Mouse (Mus musculus): ENCODE data around the gene Nuak1. TPM values are rescaled to one million over a fixed set of nuclear protein-coding genes. Genes with fewer than 3 reads are reported as not detected.

Gene Nuak1
- polyA plus RNA-seq, 1 experiment, result 4.0 TPM

DNA sequence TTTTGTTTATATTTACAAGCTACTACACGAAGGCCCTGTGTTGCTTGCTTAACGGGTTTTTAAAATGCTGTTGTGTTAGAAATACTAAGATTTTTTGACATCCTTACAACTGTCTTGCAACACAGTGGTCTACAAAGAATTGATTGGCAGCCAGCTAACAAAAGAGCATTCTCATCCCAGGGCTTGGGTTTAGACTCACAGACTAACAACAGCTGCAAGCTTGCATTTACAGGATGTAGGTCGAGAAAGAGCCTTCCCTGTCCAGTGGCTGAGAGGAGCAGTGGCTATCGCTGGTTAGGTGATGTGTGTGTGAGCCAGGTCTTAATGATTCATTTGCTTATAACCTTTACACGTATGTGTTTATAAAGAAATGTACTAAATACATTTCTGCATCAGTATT is 94.7 kb downstream of the Nuak1 start:
- no peak for TF ChIP-seq POLR2A (IDR thresholded peaks at IDR 0.05; ENCODE audit: borderline replicate concordance, control insufficient read depth, low read depth, low read length)
- TF ChIP-seq CTCF (IDR thresholded peaks at IDR 0.05; ENCODE audit: control insufficient read depth, insufficient read depth, low read length), result no peak
- WGBS, result 75% methylated on average over 5 of the region's 5 CpGs

DNA sequence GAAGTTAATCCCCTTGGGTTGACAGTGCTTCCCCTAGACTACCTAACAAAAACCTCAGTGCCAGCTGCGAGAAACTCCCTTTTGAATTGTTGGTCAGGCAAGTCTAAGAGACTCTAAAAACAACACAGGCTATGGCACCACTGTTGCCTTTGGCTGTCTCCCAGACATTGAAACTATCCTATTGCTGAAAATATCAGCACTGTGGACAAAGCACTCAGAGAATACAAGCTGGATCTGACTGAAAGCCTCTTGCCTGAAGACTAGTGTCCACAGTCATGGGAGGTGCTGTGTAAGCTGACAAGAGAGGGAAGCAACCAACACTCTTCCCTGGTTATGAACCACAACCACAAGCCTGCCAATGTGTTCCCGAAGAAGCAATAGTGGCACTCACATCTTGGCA is 96.9 kb downstream of the Nuak1 start:
- Histone ChIP-seq H3K27ac (ENCODE audit: control insufficient read depth, insufficient read depth, low read depth, low read length, poor library complexity) (no peak overlapping the region), H3K4me3 (replicated peaks; ENCODE audit: control insufficient read depth, low read depth, low read length) (no peak overlapping the region), H3K4me1 (ENCODE audit: control insufficient read depth, insufficient read depth, low read length) (no peaks in the 10 kb centered on the region; the same call in 1 of the 2 replicates)
- no peak for TF ChIP-seq CTCF (IDR thresholded peaks at IDR 0.05; ENCODE audit: control insufficient read depth, insufficient read depth, low read length)
- no peak for TF ChIP-seq POLR2A (IDR thresholded peaks at IDR 0.05; ENCODE audit: borderline replicate concordance, control insufficient read depth, low read depth, low read length)
- WGBS, result 63% methylated on average over 2 of the region's 2 CpGs

More for the DNA sequence above, 94.7 kb downstream of the Nuak1 start:
- no peak overlapping the region for H3K4me3 ChIP-seq (replicated peaks; ENCODE audit: control insufficient read depth, low read depth, low read length)
- H3K4me1 ChIP-seq (ENCODE audit: control insufficient read depth, insufficient read depth, low read length), result no peaks in the 10 kb centered on the region
- H3K27ac ChIP-seq (ENCODE audit: control insufficient read depth, insufficient read depth, low read depth, low read length, poor library complexity), result no peak overlapping the region

- 41% methylated on average over 4 of the region's 4 CpGs for WGBS
- no peak overlapping the region for H3K4me3 ChIP-seq (replicated peaks; ENCODE audit: control insufficient read depth, low read depth, low read length)
- H3K27ac ChIP-seq (ENCODE audit: control insufficient read depth, insufficient read depth, low read depth, low read length, poor library complexity), result no peak overlapping the region
- TF ChIP-seq CTCF (IDR thresholded peaks at IDR 0.05; ENCODE audit: control insufficient read depth, insufficient read depth, low read length) (no peak), POLR2A (IDR thresholded peaks at IDR 0.05; ENCODE audit: borderline replicate concordance, control insufficient read depth, low read depth, low read length) (no peak)
- peaks cover 2% of the 10 kb centered on the region for H3K4me1 ChIP-seq (ENCODE audit: control insufficient read depth, insufficient read depth, low read length)
These were observed 100.9 kb downstream of the Nuak1 start for GRCm38 (mm10) chr10:84339456-84339855.

DNA sequence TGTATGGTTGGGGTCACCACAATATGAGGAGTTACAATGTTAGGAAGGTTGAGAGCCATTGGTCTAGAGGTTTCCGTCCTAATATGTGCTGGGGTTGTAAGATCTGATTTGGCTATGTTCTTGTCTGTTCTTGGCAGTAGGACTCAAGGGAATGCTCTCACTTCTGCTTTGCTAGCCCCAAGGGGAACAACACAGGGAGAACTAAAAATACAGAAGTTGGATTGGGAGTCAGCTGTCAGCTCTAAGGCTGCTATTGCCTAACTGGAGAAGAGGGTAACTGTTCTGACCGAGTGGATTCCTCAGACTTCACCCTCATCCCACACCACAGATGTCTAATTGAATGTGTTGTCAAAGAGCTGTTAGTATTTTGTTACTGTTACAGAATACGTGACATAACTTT is 101.6 kb downstream of the Nuak1 start:
- no peak for TF ChIP-seq POLR2A (IDR thresholded peaks at IDR 0.05; ENCODE audit: borderline replicate concordance, control insufficient read depth, low read depth, low read length)
- TF ChIP-seq CTCF (IDR thresholded peaks at IDR 0.05; ENCODE audit: control insufficient read depth, insufficient read depth, low read length), result no peak
- 13% methylated on average over 3 of the region's 3 CpGs for WGBS
- peaks cover 2% of the 10 kb centered on the region for H3K4me1 ChIP-seq (ENCODE audit: control insufficient read depth, insufficient read depth, low read length)
- H3K27ac ChIP-seq (ENCODE audit: control insufficient read depth, insufficient read depth, low read depth, low read length, poor library complexity), result no peak overlapping the region
- no peak overlapping the region for H3K4me3 ChIP-seq (replicated peaks; ENCODE audit: control insufficient read depth, low read depth, low read length)

GRCm38 (mm10) chr10:84335441-84335840 is 105.0 kb downstream of the Nuak1 start:
- H3K27ac ChIP-seq (ENCODE audit: control insufficient read depth, insufficient read depth, low read depth, low read length, poor library complexity), result no peak overlapping the region
- H3K4me1 ChIP-seq (ENCODE audit: control insufficient read depth, insufficient read depth, low read length), result peaks cover 2% of the 10 kb centered on the region
- TF ChIP-seq POLR2A (IDR thresholded peaks at IDR 0.05; ENCODE audit: borderline replicate concordance, control insufficient read depth, low read depth, low read length) (no peak), CTCF (IDR thresholded peaks at IDR 0.05; ENCODE audit: control insufficient read depth, insufficient read depth, low read length) (no peak)
- 39% methylated on average over 4 of the region's 4 CpGs for WGBS
- no peak overlapping the region for H3K4me3 ChIP-seq (replicated peaks; ENCODE audit: control insufficient read depth, low read depth, low read length)

DNA sequence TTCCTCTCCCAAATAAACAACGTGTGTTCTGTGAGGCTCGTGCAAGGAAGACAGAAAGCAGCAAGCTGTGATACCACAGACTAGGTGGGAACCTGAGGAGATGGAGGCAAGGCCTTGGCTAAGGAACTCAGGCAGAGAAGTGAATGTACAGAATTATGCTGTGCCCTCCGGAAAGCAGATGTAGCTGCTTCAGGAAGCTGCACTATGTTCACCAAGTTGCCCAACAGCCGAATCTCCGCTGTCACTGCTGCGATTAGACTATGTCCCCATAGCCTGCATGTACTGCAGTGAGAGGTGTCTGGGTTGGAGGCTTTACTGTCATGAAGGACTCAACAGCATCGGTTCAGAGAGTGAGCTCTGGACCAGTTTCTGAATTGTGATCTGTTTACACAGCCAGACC is 110.6 kb downstream of the Nuak1 start:
- TF ChIP-seq POLR2A (IDR thresholded peaks at IDR 0.05; ENCODE audit: borderline replicate concordance, control insufficient read depth, low read depth, low read length), result no peak
- TF ChIP-seq CTCF (IDR thresholded peaks at IDR 0.05; ENCODE audit: control insufficient read depth, insufficient read depth, low read length), result no peak
- H3K27ac ChIP-seq (ENCODE audit: control insufficient read depth, insufficient read depth, low read depth, low read length, poor library complexity), result no peak overlapping the region
- H3K4me3 ChIP-seq (replicated peaks; ENCODE audit: control insufficient read depth, low read depth, low read length), result no peak overlapping the region
- H3K4me1 ChIP-seq (ENCODE audit: control insufficient read depth, insufficient read depth, low read length), result no peaks in the 10 kb centered on the region; the same call in 1 of the 2 replicates
- 62% methylated on average over 7 of the region's 7 CpGs for WGBS

DNA sequence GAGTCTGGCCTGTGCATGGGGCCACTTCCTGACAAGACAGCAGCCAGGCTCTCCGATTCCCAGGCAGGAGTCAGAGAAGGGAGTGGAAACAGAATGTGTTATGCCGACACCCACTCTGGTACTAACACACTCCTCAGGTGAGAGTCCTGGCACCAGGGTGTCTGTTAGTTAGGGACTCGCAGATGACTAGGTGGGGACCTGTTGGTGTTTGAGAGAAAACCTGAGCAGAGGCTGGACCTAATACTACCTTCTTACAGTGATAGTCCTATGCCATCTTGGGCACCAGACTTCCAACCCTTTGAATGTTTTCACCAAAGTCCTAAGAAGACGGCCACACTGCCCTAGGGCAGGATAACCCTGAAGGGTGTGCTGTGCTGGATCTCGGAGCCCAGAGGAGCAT is 111.1 kb downstream of the Nuak1 start:
- no peak overlapping the region for H3K27ac ChIP-seq (ENCODE audit: control insufficient read depth, insufficient read depth, low read depth, low read length, poor library complexity)
- TF ChIP-seq CTCF (IDR thresholded peaks at IDR 0.05; ENCODE audit: control insufficient read depth, insufficient read depth, low read length) (no peak), POLR2A (IDR thresholded peaks at IDR 0.05; ENCODE audit: borderline replicate concordance, control insufficient read depth, low read depth, low read length) (no peak)
- WGBS, result 78% methylated on average over 5 of the region's 5 CpGs
- no peaks in the 10 kb centered on the region for H3K4me1 ChIP-seq (ENCODE audit: control insufficient read depth, insufficient read depth, low read length)
- no peak overlapping the region for H3K4me3 ChIP-seq (replicated peaks; ENCODE audit: control insufficient read depth, low read depth, low read length)

- no peak for TF ChIP-seq CTCF (IDR thresholded peaks at IDR 0.05; ENCODE audit: control insufficient read depth, insufficient read depth, low read length)
- TF ChIP-seq POLR2A (IDR thresholded peaks at IDR 0.05; ENCODE audit: borderline replicate concordance, control insufficient read depth, low read depth, low read length), result no peak
- 76% methylated on average over 6 of the region's 6 CpGs for WGBS
- H3K4me3 ChIP-seq (replicated peaks; ENCODE audit: control insufficient read depth, low read depth, low read length), result no peak overlapping the region
These were observed 116.4 kb downstream of the Nuak1 start for GRCm38 (mm10) chr10:84324018-84324417.

More at GRCm38 (mm10) chr10:84324018-84324417, 116.4 kb downstream of the Nuak1 start:
- Histone ChIP-seq H3K4me1 (ENCODE audit: control insufficient read depth, insufficient read depth, low read length) (no peaks in the 10 kb centered on the region), H3K27ac (ENCODE audit: control insufficient read depth, insufficient read depth, low read depth, low read length, poor library complexity) (no peak overlapping the region)

Other genes with a start within 250 kb of the Nuak1 start
- 12.5 and 27.6 TPM in 2 replicates for gene Ckap4, start 93.5 kb upstream of the Nuak1 start, polyA plus RNA-seq (2011; ENCODE audit: insufficient read depth, insufficient read length, low replicate concordance, missing spikeins)
- gene Tcp11l2, start 136.0 kb upstream of the Nuak1 start, polyA plus RNA-seq (2011; ENCODE audit: insufficient read depth, insufficient read length, low replicate concordance, missing spikeins), result 35.7 and 37.2 TPM in 2 replicates
- gene Polr3b, start 181.7 kb upstream of the Nuak1 start, polyA plus RNA-seq (2011; ENCODE audit: insufficient read depth, insufficient read length, low replicate concordance, missing spikeins), result 8.5 and 15.9 TPM in 2 replicates